Mouse (Mus musculus): ENCODE measurements around the gene Galnt14. TPM values are rescaled to one million over a fixed set of nuclear protein-coding genes. Genes with fewer than 3 reads are reported as not detected.

Gene Galnt14
- polyA plus RNA-seq, 2 experiments, result 0.03 to 0.08 TPM

GRCm38 (mm10) chr17:73688261-73688660 lies 22.0 kb downstream of the Galnt14 start:
- no peaks in the 10 kb centered on the region for H3K9me3 ChIP-seq (ENCODE audit: control insufficient read depth, low read length)
- no peak overlapping the region for H3K9ac ChIP-seq (replicated peaks)
- ATAC-seq (ENCODE audit: insufficient read depth), result no peak
- no peaks in the 10 kb centered on the region for H3K4me1 ChIP-seq (replicated peaks; ENCODE audit: control insufficient read depth in 2 of 2, insufficient read depth in 2 of 2, low read length in 1 of 2)
- H3K27ac ChIP-seq, result no peak overlapping the region
- H3K36me3 ChIP-seq (replicated peaks; ENCODE audit: control insufficient read depth, insufficient read depth, low read depth), result no peaks in the 10 kb centered on the region
- no peak for DNase-seq (ENCODE audit: low read depth in 3 of 3, low spot score in 3 of 3)
- H3K4me2 ChIP-seq (ENCODE audit: low read depth), result no peak overlapping the region
- no peak overlapping the region for H3K4me3 ChIP-seq (ENCODE audit: insufficient read depth in 1 of 2, low read depth in 2 of 2, low read length in 2 of 2)
- TF ChIP-seq CTCF (IDR thresholded peaks at IDR 0.05; ENCODE audit: low read depth) (no peak), EP300 (IDR thresholded peaks at IDR 0.05; ENCODE audit: low read depth) (no peak)
- 68% methylated on average over 3 of the region's 3 CpGs for WGBS (ENCODE audit: insufficient replicate concordance)
- no peaks in the 10 kb centered on the region for H3K27me3 ChIP-seq (ENCODE audit: control insufficient read depth, insufficient read depth, low read length)

GRCm38 (mm10) chr17:73686292-73686691 lies 24.0 kb downstream of the Galnt14 start:
- Histone ChIP-seq H3K27me3 (ENCODE audit: control insufficient read depth, insufficient read depth, low read length) (no peaks in the 10 kb centered on the region), H3K4me1 (replicated peaks; ENCODE audit: control insufficient read depth in 2 of 2, insufficient read depth in 2 of 2, low read length in 1 of 2) (no peaks in the 10 kb centered on the region), H3K9me3 (ENCODE audit: control insufficient read depth, low read length) (no peaks in the 10 kb centered on the region), H3K27ac (no peak overlapping the region), H3K4me3 (ENCODE audit: insufficient read depth in 1 of 2, low read depth in 2 of 2, low read length in 2 of 2) (no peak overlapping the region), H3K9ac (replicated peaks) (no peak overlapping the region), H3K36me3 (replicated peaks; ENCODE audit: control insufficient read depth, insufficient read depth, low read depth) (no peaks in the 10 kb centered on the region), H3K4me2 (ENCODE audit: low read depth) (no peak overlapping the region)
- no peak for TF ChIP-seq CTCF (IDR thresholded peaks at IDR 0.05; ENCODE audit: low read depth)
- TF ChIP-seq EP300 (IDR thresholded peaks at IDR 0.05; ENCODE audit: low read depth), result no peak
- no peak for DNase-seq (ENCODE audit: low read depth in 3 of 3, low spot score in 3 of 3)
- ATAC-seq (ENCODE audit: insufficient read depth), result no peak
- WGBS (ENCODE audit: insufficient replicate concordance), result 64% methylated on average over 8 of the region's 8 CpGs

- DNase-seq (ENCODE audit: low read depth in 3 of 3, low spot score in 3 of 3) (no peak), ATAC-seq (ENCODE audit: insufficient read depth) (no peak)
- H3K4me3 ChIP-seq (ENCODE audit: insufficient read depth in 1 of 2, low read depth in 2 of 2, low read length in 2 of 2), result no peak overlapping the region
- H3K4me1 ChIP-seq (replicated peaks; ENCODE audit: control insufficient read depth in 2 of 2, insufficient read depth in 2 of 2, low read length in 1 of 2), result no peaks in the 10 kb centered on the region
- TF ChIP-seq EP300 (IDR thresholded peaks at IDR 0.05; ENCODE audit: low read depth), result no peak
- TF ChIP-seq CTCF (IDR thresholded peaks at IDR 0.05; ENCODE audit: low read depth), result no peak
- H3K9ac ChIP-seq (replicated peaks), result no peak overlapping the region
- H3K27ac ChIP-seq, result no peak overlapping the region
- no peaks in the 10 kb centered on the region for H3K27me3 ChIP-seq (ENCODE audit: control insufficient read depth, insufficient read depth, low read length)
- H3K4me2 ChIP-seq (ENCODE audit: low read depth), result no peak overlapping the region
- no peaks in the 10 kb centered on the region for H3K9me3 ChIP-seq (ENCODE audit: control insufficient read depth, low read length)
- no peaks in the 10 kb centered on the region for H3K36me3 ChIP-seq (replicated peaks; ENCODE audit: control insufficient read depth, insufficient read depth, low read depth)
- 63% methylated on average over 5 of the region's 5 CpGs for WGBS (ENCODE audit: insufficient replicate concordance)
These were observed 25.5 kb downstream of the Galnt14 start for GRCm38 (mm10) chr17:73684746-73685145.

GRCm38 (mm10) chr17:73671921-73672320 lies 38.3 kb downstream of the Galnt14 start:
- H3K36me3 ChIP-seq (replicated peaks; ENCODE audit: control insufficient read depth, insufficient read depth, low read depth), result no peaks in the 10 kb centered on the region
- DNase-seq (ENCODE audit: low read depth in 3 of 3, low spot score in 3 of 3), result no peak
- no peak overlapping the region for H3K9ac ChIP-seq (replicated peaks)
- no peaks in the 10 kb centered on the region for H3K9me3 ChIP-seq (ENCODE audit: control insufficient read depth, low read length)
- H3K27me3 ChIP-seq (ENCODE audit: control insufficient read depth, insufficient read depth, low read length), result no peaks in the 10 kb centered on the region
- ATAC-seq (ENCODE audit: insufficient read depth), result no peak
- 57% methylated on average over 5 of the region's 5 CpGs for WGBS (ENCODE audit: insufficient replicate concordance)
- no peak overlapping the region for H3K4me2 ChIP-seq (ENCODE audit: low read depth)
- no peak for TF ChIP-seq CTCF (IDR thresholded peaks at IDR 0.05; ENCODE audit: low read depth)
- no peak for TF ChIP-seq EP300 (IDR thresholded peaks at IDR 0.05; ENCODE audit: low read depth)
- no peak overlapping the region for H3K4me3 ChIP-seq (ENCODE audit: insufficient read depth in 1 of 2, low read depth in 2 of 2, low read length in 2 of 2)
- no peak overlapping the region for H3K27ac ChIP-seq
- no peaks in the 10 kb centered on the region for H3K4me1 ChIP-seq (replicated peaks; ENCODE audit: control insufficient read depth in 2 of 2, insufficient read depth in 2 of 2, low read length in 1 of 2)

GRCm38 (mm10) chr17:73670048-73670447 lies 40.2 kb downstream of the Galnt14 start:
- H3K4me3 ChIP-seq (ENCODE audit: insufficient read depth in 1 of 2, low read depth in 2 of 2, low read length in 2 of 2), result no peak overlapping the region
- H3K27me3 ChIP-seq (ENCODE audit: control insufficient read depth, insufficient read depth, low read length), result no peaks in the 10 kb centered on the region
- DNase-seq (ENCODE audit: low read depth in 3 of 3, low spot score in 3 of 3) (no peak), ATAC-seq (ENCODE audit: insufficient read depth) (no peak)
- H3K27ac ChIP-seq, result no peak overlapping the region
- no peak overlapping the region for H3K4me2 ChIP-seq (ENCODE audit: low read depth)
- no peaks in the 10 kb centered on the region for H3K4me1 ChIP-seq (replicated peaks; ENCODE audit: control insufficient read depth in 2 of 2, insufficient read depth in 2 of 2, low read length in 1 of 2)
- no peaks in the 10 kb centered on the region for H3K9me3 ChIP-seq (ENCODE audit: control insufficient read depth, low read length)
- H3K9ac ChIP-seq (replicated peaks), result no peak overlapping the region
- no peaks in the 10 kb centered on the region for H3K36me3 ChIP-seq (replicated peaks; ENCODE audit: control insufficient read depth, insufficient read depth, low read depth)
- WGBS (ENCODE audit: insufficient replicate concordance), result 71% methylated on average over 2 of the region's 2 CpGs
- TF ChIP-seq CTCF (IDR thresholded peaks at IDR 0.05; ENCODE audit: low read depth) (no peak), EP300 (IDR thresholded peaks at IDR 0.05; ENCODE audit: low read depth) (no peak)

All from liver, embryonic 14.5 days (tissue).